Mouse (Mus musculus): ENCODE measurements at regions not wholly inside any gene's neighbourhood (a gene's known extent, or its start where the extent isn't known, plus 50 kb on each side); places are given as distances from the start of the nearest gene placed in this dataset.
A peak's percentile ranks its signal among the peaks of the same experiment; 100 is the strongest.

DNA sequence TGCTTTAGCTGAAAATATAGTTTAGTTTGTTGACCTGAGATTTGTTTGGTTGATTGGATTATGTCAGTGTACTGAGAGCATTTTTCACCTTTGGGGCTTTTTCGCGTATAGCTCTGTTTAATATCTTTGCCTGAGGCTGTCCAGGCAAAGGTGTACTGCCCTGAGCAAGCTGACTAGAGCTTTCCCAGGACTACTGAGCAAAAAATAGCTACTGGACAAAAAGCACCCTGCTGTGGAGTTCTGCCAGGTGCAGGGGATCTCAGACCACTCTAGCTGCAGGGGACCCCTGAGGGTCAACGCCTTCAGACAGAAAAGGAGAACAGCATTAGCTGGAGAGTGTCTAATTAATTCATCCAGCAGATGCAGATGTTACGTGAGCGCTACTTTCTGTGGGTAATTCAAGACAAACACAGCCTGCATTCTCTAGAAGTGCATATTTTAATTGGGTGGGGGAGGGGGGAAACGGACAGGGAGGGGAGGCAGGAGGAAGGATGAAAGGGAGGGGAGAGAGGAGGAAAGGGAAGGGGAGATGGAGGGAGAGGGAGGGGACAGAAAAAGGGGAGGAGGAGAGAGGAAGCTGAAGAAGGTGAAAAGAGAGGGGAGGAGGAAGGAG lies 61.7 kb downstream of the Thnsl1 start:
- DNase-seq (ENCODE audit: low spot score in 2 of 2), result no peak

DNA sequence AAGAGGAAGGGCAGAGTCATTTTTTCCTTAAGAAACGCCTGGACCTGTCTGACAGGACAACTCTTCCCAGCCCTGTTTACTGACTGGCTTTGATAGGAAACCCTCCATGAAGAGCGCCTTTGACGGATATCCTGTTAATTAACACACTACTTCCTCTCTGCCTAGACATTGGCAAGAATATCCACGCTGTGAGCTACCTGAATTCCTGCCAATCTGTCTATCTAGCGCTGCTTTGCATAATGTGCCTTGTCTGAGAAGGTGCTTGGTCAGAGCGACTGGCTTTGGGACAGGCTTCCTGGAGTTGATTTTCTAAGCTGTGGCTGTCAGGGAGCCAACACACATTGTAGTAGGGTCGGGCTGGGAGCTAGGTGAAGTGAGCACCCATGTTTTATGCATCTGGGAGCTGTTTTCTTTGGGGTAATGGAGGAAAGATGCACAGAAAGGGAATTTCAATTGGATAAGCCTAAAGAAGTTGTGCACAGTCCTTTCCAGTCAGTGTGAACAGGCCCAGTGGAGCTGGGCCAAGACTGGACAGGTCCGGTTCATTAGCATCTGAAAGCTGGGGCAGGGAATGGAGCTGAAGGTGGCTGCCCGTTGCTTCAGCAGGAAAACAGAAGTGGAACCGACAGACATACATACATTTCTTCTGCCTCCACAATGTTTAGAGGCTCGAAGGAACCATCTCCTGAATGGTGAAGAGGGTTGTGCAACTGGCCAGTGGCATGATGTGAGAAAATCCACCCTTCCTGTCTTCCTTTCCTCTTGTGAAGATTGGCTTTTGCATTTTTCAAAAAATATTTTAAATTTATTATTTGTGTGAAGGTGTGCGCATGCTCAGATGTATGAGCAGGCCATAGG lies 64.7 kb downstream of the Thnsl1 start:
- DNase-seq (ENCODE audit: low spot score in 2 of 2), result no peak

DNA sequence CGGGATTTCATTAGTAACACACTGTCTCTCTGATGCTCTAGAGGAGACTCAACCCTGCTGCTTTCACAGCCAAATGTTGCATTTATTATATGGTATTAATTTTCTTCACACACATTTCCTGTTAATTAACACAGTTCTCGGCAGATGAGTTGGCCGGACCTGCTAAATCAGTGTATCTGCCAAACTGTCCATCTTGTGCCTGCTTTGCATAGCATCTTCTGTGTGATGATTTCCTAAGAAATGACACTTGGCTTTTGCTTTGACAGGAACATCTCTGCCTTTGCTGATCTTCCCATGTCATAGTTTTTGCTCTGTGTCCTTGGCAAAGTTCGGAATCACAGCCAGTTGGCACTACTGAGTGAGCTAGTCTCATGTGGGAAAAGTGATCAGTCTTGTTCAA lies 67.9 kb downstream of the Thnsl1 start:
- no peak for DNase-seq (ENCODE audit: low spot score in 2 of 2)

DNA sequence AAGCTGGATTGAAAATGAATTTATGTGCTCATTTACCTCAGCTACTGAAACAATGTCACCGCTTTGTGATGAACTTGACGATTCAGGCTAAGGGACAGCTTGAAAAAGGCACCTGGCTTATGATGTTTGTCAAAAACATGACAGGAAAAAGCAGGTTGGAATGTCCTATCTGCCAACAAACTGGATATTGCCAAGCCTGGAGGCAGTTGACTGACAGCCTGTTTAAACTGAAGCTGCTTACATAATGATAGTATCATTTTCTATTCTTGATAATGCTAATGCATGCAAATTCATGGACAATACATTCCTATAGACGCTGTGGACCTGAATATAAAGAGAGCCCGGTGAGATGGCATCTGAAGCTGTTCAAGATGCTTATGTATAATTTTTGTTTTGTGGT lies 69.8 kb downstream of the Thnsl1 start:
- no peak for DNase-seq (ENCODE audit: low spot score in 2 of 2)

DNA sequence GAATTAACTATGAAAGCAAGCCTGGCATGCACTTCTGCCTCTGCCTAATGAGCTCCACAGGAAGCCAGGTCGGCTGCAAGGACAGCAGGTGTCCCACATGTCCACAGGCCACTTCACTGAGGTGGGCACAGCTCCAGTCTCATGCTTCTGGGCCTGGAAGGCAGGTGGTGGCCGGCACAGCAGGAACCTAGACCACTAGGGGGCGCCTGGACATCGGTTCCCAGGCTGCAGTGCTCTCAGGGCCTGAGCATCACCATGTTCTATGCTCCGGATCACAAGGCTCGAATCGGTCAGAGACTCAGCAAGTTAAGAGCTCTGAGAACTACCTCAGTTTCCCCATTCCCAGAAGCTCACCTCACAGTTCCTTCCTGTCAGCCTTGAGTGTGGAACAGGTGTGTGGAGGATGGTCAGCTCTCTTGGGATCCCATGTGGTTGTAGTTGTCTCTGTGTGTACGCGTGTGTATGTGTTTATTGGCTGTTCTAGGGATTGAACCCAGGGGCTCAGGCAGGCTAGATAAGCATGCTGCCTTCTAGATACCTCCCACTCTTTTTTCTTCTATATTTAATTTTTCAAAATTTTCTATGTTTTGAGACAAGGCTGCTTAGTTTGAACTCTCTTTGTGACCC lies 75.4 kb downstream of the Thnsl1 start:
- peak; percentile 87 to 90 for DNase-seq (ENCODE audit: low spot score in 2 of 2)

DNA sequence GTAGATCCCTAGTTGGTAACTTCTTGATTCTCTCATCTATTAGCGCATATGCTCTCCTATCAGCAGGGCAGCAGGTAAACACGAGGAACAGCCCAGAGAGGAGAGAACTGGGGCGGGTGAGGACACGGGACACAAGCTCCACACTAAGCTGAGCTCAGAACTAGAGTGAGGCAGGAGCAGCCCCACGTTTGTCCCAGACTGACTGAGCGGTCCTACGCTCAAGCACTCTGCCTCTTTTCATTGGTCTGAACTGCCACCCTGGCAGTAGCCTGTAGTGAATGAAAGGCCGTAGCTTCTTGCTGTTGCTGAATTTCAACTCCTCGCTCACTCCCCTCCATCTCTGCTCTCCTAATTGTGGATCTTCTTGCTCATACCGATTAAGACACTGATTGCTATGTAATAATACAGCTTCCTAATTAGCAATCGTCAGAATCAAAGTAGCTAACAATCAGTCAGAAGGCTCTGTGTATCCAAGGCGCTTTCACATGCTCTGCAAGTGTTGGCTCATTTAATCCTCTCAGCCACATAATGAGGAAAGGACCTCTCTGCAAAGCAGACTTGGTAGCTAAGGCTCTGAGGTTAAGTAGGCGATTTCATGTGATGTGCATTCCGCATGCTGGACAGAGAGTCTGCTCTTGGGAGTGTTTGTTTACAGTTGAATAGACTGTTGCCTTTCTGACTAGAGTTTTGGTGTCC lies 77.1 kb downstream of the Thnsl1 start:
- DNase-seq (ENCODE audit: low spot score in 2 of 2), result no peak

DNA sequence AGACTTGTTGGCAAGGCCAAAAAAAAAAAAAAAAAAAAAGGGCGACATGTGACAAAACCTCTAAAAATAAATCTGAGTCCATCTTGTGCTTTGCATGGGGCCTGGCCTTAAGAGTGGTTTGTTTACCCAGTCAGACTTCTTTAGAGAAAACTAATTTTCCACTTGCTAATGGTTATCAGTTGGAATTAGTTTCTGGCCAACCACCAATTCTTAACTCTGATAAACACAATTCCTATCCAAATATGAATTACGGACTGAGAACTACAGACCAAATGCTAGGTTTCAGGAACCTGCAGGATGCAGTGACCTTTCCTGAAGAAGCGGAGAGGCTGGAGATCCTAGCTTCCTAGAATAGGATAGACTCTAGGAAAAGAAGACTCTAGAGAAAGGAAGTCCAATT lies 79.4 kb downstream of the Thnsl1 start:
- no peak for DNase-seq (ENCODE audit: low spot score in 2 of 2)

DNA sequence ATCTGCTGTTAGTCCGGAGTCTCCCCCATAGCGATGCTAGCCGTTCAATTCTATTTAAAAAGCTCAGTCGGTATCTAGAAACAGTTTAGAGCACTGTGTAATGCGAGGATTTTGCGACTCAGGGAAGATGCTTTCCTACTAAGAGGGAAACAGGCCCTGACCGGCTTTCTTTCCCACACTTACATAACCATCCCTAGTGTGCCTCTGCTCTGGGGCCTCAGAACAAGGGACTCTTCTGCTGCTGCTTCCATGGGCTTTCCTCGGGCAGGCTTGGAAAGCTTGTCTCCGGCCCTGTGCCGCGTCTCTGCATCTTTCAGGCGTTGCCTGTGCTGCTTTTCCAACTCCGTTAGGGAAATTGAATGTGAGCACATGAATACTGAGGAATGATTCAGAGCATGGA lies 79.6 kb upstream of the Gpr158 start:
- peak; percentile 31 to 53 for DNase-seq (ENCODE audit: low spot score in 2 of 2)

DNA sequence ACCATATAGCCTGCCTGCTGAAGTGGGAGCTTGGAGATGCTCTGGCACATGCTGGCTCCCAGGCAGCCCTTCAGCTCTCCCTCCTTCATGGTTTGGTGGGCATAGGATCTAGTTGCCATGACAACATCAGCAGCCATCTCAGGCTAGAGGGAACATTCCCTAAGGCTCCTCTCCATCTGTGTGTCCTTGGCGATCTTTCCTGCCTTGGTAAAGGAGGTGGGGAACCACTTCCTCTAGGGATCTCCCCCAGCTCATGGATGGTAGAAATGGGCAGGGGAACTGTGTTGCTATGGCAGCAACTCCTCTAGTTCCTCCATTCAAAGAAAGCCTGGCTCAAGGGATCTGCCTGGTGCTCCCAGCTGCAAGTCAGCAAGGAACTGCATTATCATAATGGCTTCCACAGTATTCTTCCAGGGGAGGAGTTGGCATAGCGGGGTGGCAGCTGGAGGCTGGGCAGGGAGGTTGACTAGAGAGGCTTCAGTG lies 74.6 kb upstream of the Gpr158 start:
- peak; percentile 24 to 30 for DNase-seq (ENCODE audit: low spot score in 2 of 2)

DNA sequence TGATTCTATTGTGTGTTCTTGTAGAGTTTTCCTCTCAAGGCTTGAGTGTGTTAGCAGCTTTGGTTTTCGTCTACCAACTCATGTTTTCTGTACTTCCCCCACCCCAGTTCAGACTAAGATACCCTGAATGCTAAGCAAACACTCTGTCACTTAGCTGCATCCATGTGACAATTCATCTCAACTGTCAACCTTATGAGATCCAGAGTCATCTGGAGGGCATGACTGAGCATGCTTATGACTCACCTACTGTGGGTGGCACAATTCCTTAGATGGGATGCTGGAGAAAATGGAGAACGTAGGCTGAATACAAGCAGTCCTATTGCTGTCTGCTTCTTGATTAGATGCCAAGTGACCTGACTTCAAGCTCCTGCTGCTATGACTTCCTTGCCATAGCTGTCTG lies 73.3 kb upstream of the Gpr158 start:
- DNase-seq (ENCODE audit: low spot score in 2 of 2), result no peak

DNA sequence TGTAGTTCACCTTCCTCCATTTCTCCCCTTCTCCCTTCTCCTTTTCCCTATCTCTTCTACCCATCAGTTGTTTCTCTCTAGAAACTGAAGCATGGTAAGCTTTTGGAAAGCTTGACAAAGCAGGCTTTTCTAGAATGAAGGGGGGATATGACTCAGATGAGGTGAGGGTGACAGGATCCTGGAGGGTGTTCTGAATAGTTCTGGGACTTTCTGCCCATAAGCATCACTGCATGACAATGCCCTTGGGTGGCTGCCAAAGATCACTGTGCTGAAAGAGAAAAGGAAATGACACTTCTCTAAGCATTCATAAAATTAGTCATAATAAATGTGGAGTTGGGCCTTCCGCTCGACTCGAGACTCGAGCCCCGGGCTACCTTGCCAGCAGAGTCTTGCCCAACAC lies 67.7 kb upstream of the Gpr158 start:
- DNase-seq (ENCODE audit: low spot score in 2 of 2), result no peak
